Mouse (Mus musculus) heart, embryonic 11.5 days (tissue): ENCODE data around the gene Brpf1. TPM values are rescaled to one million over a fixed set of nuclear protein-coding genes. Genes with fewer than 3 reads are reported as not detected.
"Not testable (repeated sequence)": the region's sequence is repeated elsewhere in the genome, so short reads cannot be mapped to it uniquely, and the experiment has no call there.

Source experiments
- ATAC-seq: fragments of 200-750 bp; cut with Nextera tagmentation; replicated peaks from 2 replicates; pipeline ENCODE4 v1.8.0; 2017; ENCODE audit warnings: moderate library complexity; ENCODE audit not compliant: insufficient number of reproducible peaks, low FRiP score, low TSS enrichment
- H3K27ac ChIP-seq: fragments of 300-500 bp; sonication (generic); 2 replicates; pipeline ENCODE4 v1.5.1; 2014; ENCODE audit warnings: mild to moderate bottlenecking, low read depth, low read length
- H3K27me3 ChIP-seq: fragments of 300-500 bp; sonication (generic); 2 replicates; pipeline ENCODE4 v1.6.1; 2014; ENCODE audit warnings: mild to moderate bottlenecking, low read length, mixed read lengths; ENCODE audit not compliant: control insufficient read depth, insufficient read depth
- H3K36me3 ChIP-seq: fragments of 300-500 bp; sonication (generic); 2 replicates; pipeline ENCODE4 v1.6.1; 2014; ENCODE audit warnings: mild to moderate bottlenecking, low read length, moderate library complexity, mixed read lengths; ENCODE audit not compliant: control insufficient read depth, insufficient read depth
- H3K4me1 ChIP-seq: fragments of 300-500 bp; sonication (generic); 2 replicates; pipeline ENCODE4 v1.6.1; 2014; ENCODE audit warnings: low read length; ENCODE audit not compliant: control insufficient read depth, insufficient read depth
- H3K4me2 ChIP-seq: fragments of 300-500 bp; sonication (generic); 2 replicates; pipeline ENCODE4 v1.6.1; 2014; ENCODE audit warnings: mild to moderate bottlenecking, moderate library complexity
- H3K4me3 ChIP-seq: fragments of 300-500 bp; sonication (generic); 2 replicates; pipeline ENCODE4 v1.5.1; 2014; ENCODE audit warnings: low read depth, low read length
- H3K9ac ChIP-seq: fragments of 300-500 bp; sonication (generic); 2 replicates; pipeline ENCODE4 v1.6.1; 2014; ENCODE audit warnings: mild to moderate bottlenecking, low read depth, low read length, moderate library complexity
- H3K9me3 ChIP-seq: fragments of 300-500 bp; sonication (generic); replicated peaks from 2 replicates; pipeline ENCODE4 v1.6.1; 2016; ENCODE audit warnings: low read length; ENCODE audit not compliant: control insufficient read depth
- WGBS: fragments of 180-500 bp; shearing (Covaris S2); extraction: QIAGEN DNeasy Blood & Tissue Kit; methylation state at CpG from one replicate; pipeline ENCODE4 v1.1.7; 2014; ENCODE audit not compliant: insufficient replicate concordance; 5-methylcytosine and 5-hydroxymethylcytosine counted together
- polyA plus RNA-seq: library from polyadenylated mRNA; unstranded; fragments of >200 nt; fragmentation: Nextera tagmentation; extraction: Ambion mirVana; gene quantifications from 2 replicates; pipeline ENCODE4 v1.2.1, GENCODE M21; 2014

Brpf1 gene
- polyA plus RNA-seq, 1 experiment from 2014 or later: 11.0 TPM

GRCm38 (mm10) chr6:113308141-113308540, 1.2 kb downstream of the Brpf1 start:
- no peaks in the 10 kb centered on the region for H3K9me3 ChIP-seq
- no peaks in the 10 kb centered on the region for H3K27me3 ChIP-seq
- WGBS: 35% methylated on average over 5 of the region's 5 CpGs
- H3K9ac ChIP-seq: peak overlapping the region; percentile 95
- no peak overlapping the region for H3K27ac ChIP-seq
- peak overlapping the region; percentile 96 for H3K4me3 ChIP-seq
- no peak for ATAC-seq
- H3K4me2 ChIP-seq: peak overlapping the region; percentile 84
- H3K36me3 ChIP-seq: 0 out of 2 replicates have a peak, but pooled peaks cover 3% of the 10 kb centered on the region
- H3K4me1 ChIP-seq: 0 out of 2 replicates have a peak, but pooled peaks cover 9% of the 10 kb centered on the region

GRCm38 (mm10) chr6:113315972-113316371, 9.0 kb downstream of the Brpf1 start:
- H3K27ac ChIP-seq: no peak overlapping the region
- no peaks in the 10 kb centered on the region for H3K4me1 ChIP-seq
- H3K4me3 ChIP-seq: no peak overlapping the region
- H3K9me3 ChIP-seq: no peaks in the 10 kb centered on the region
- H3K4me2 ChIP-seq: no peak overlapping the region
- peaks cover 61% of the 10 kb centered on the region for H3K36me3 ChIP-seq
- 90% methylated on average over 3 of the region's 3 CpGs for WGBS
- no peak for ATAC-seq
- H3K27me3 ChIP-seq: no peaks in the 10 kb centered on the region
- no peak overlapping the region for H3K9ac ChIP-seq

GRCm38 (mm10) chr6:113326533-113327315, 19.8 kb downstream of the Brpf1 start, which contains the start of gene Ogg1:
Gene Ogg1 (plus strand): TSS chr6:113326972.
- H3K27ac ChIP-seq: peak within 1 kb of the TSS; percentile 89
- peak within 1 kb of the TSS; percentile 91 for H3K4me2 ChIP-seq
- peaks cover 28% of the 10 kb centered on the region for H3K36me3 ChIP-seq
- H3K9ac ChIP-seq: peak within 1 kb of the TSS; percentile 80
- ATAC-seq: peak; percentile 96
- peak within 1 kb of the TSS; percentile 72 for H3K4me3 ChIP-seq
- WGBS: under 1% methylated on average over 52 of the region's 52 CpGs
- no peaks in the 10 kb centered on the region for H3K27me3 ChIP-seq
- H3K9me3 ChIP-seq: no peaks in the 10 kb centered on the region
- H3K4me1 ChIP-seq: peaks cover 9% of the 10 kb centered on the region; the same call in 1 of the 2 replicates

- H3K36me3 ChIP-seq: peaks cover 8% of the 10 kb centered on the region
- 89% methylated on average over 1 of the region's 1 CpGs for WGBS
- no peak for ATAC-seq
These were observed 22.5 kb downstream of the Brpf1 start for GRCm38 (mm10) chr6:113329396-113329795.

GRCm38 (mm10) chr6:113330547-113330946, 23.6 kb downstream of the Brpf1 start:
- ATAC-seq: no peak
- Histone ChIP-seq H3K27me3 (no peaks in the 10 kb centered on the region), H3K4me2 (no peak overlapping the region; the same call in 1 of the 2 replicates), H3K27ac (no peak overlapping the region), H3K4me1 (peaks cover 14% of the 10 kb centered on the region), H3K9ac (no peak overlapping the region), H3K9me3 (no peaks in the 10 kb centered on the region), H3K36me3 (peaks cover 5% of the 10 kb centered on the region), H3K4me3 (no peak overlapping the region)
- WGBS: 45% methylated on average over 2 of the region's 2 CpGs

More at GRCm38 (mm10) chr6:113329396-113329795, 22.5 kb downstream of the Brpf1 start:
- no peaks in the 10 kb centered on the region for H3K27me3 ChIP-seq
- no peaks in the 10 kb centered on the region for H3K9me3 ChIP-seq
- H3K9ac ChIP-seq: no peak overlapping the region
- H3K4me1 ChIP-seq: peaks cover 17% of the 10 kb centered on the region
- H3K4me2 ChIP-seq: no peak overlapping the region
- no peak overlapping the region for H3K4me3 ChIP-seq
- H3K27ac ChIP-seq: no peak overlapping the region

GRCm38 (mm10) chr6:113331721-113332120, 24.8 kb downstream of the Brpf1 start:
- 89% methylated on average over 11 of the region's 11 CpGs for WGBS
- Histone ChIP-seq H3K4me1 (peaks cover 10% of the 10 kb centered on the region), H3K36me3 (peaks cover 13% of the 10 kb centered on the region), H3K9ac (no peak overlapping the region), H3K4me3 (no peak overlapping the region), H3K9me3 (no peaks in the 10 kb centered on the region), H3K27me3 (no peaks in the 10 kb centered on the region), H3K27ac (no peak overlapping the region), H3K4me2 (no peak overlapping the region)
- no peak for ATAC-seq

GRCm38 (mm10) chr6:113332734-113333133, 25.8 kb downstream of the Brpf1 start:
- not testable (repeated sequence) for ATAC-seq, H3K9me3 ChIP-seq, H3K4me2 ChIP-seq, H3K4me1 ChIP-seq, H3K4me3 ChIP-seq, H3K9ac ChIP-seq, H3K27me3 ChIP-seq
- 0 out of 2 replicates have a peak overlapping the region, but pooled peaks have one; percentile 73 for H3K27ac ChIP-seq
- peaks cover 13% of the 10 kb centered on the region for H3K36me3 ChIP-seq
- 77% methylated on average over 6 of the region's 6 CpGs for WGBS

GRCm38 (mm10) chr6:113333137-113333950, 26.4 kb downstream of the Brpf1 start:
- no peak overlapping the region for H3K4me2 ChIP-seq
- no peaks in the 10 kb centered on the region for H3K27me3 ChIP-seq
- WGBS: 67% methylated on average over 14 of the region's 14 CpGs
- peaks cover 8% of the 10 kb centered on the region for H3K4me1 ChIP-seq
- H3K4me3 ChIP-seq: no peak overlapping the region
- H3K36me3 ChIP-seq: peaks cover 13% of the 10 kb centered on the region
- ATAC-seq: peak; percentile 31
- H3K9ac ChIP-seq: no peak overlapping the region
- peak overlapping the region; percentile 73 for H3K27ac ChIP-seq
- H3K9me3 ChIP-seq: no peaks in the 10 kb centered on the region
